Mouse (Mus musculus): ENCODE results near the gene Htr1f.

DNA sequence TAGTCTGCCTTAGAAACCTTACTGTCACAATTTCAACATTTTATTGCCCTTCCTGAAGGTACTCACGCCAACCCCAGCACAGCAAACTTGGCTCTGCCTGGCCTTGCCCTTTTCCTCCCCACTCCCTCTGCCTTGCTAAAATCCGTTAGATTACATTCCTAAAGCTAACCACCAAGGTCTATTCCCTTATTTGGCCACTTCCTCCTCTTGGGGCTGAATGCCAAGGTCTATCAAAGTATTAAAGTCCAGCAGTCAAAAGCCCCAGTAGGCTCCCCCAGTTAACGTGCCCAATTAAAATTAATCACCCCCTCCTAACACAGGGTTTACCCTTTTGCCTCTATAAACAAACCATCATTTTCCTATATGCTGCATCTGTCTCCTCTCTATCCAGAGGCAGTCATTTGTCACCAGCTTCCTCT is 221.2 kb downstream of the Htr1f start:
- no peak for TF ChIP-seq POLR2A (IDR thresholded peaks at IDR 0.05; ENCODE audit: low read depth, low read length)
- TF ChIP-seq CTCF (IDR thresholded peaks at IDR 0.05; ENCODE audit: extremely low read depth, insufficient read depth, insufficient read length, insufficient replicate concordance), result no peak
